Mouse (Mus musculus) testis, adult 2 months (tissue): ENCODE data around the gene Fpgs. TPM values are rescaled to one million over a fixed set of nuclear protein-coding genes. Genes with fewer than 3 reads are reported as not detected.

ENCODE experiments used
- H3K27ac ChIP-seq: fragments of 200-500 bp; 2 replicates; pipeline ENCODE4 v1.5.1; 2012; ENCODE audit warnings: low read depth, low read length; ENCODE audit not compliant: control insufficient read depth, insufficient read depth
- H3K27me3 ChIP-seq: fragments of 200-500 bp; 2 replicates; pipeline ENCODE4 v1.6.1; 2012; ENCODE audit warnings: mild to moderate bottlenecking, low read length, moderate library complexity; ENCODE audit not compliant: control insufficient read depth, insufficient read depth
- H3K36me3 ChIP-seq: fragments of 200-500 bp; 2 replicates; pipeline ENCODE4 v1.6.1; 2012; ENCODE audit warnings: mild to moderate bottlenecking, low read length; ENCODE audit not compliant: control insufficient read depth, insufficient read depth
- H3K4me1 ChIP-seq: fragments of 200-500 bp; 2 replicates; pipeline ENCODE4 v1.6.1; 2012; ENCODE audit warnings: low read length; ENCODE audit not compliant: control insufficient read depth, insufficient read depth
- H3K4me3 ChIP-seq: fragments of 200-500 bp; 2 replicates; pipeline ENCODE4 v1.5.1; 2012; ENCODE audit warnings: low read depth, mild to moderate bottlenecking, low read length, moderate library complexity, mixed read lengths; ENCODE audit not compliant: control insufficient read depth
- CTCF ChIP-seq: fragments of 200-500 bp; IDR thresholded peaks from 2 replicates; pipeline ENCODE4 v1.5.1; 2012; ENCODE audit warnings: low read depth, mild to moderate bottlenecking, inconsistent platforms, low read length, moderate library complexity; ENCODE audit not compliant: control insufficient read depth, insufficient read depth, insufficient replicate concordance
- POLR2A ChIP-seq: fragments of 200-500 bp; IDR thresholded peaks from 2 replicates; pipeline ENCODE4 v1.6.1; 2012; ENCODE audit warnings: low read depth, mild to moderate bottlenecking, inconsistent platforms, low read length, moderate library complexity; ENCODE audit not compliant: control insufficient read depth
- polyA plus RNA-seq: library from polyadenylated mRNA; depleted of rRNA; stranded (reverse); fragments of >200 nt; gene quantifications from 2 replicates; pipeline ENCODE4 v1.2.3, GENCODE M21; 2012; rRNA removed

Fpgs gene
- polyA plus RNA-seq, 1 experiment: 39.4 TPM

DNA sequence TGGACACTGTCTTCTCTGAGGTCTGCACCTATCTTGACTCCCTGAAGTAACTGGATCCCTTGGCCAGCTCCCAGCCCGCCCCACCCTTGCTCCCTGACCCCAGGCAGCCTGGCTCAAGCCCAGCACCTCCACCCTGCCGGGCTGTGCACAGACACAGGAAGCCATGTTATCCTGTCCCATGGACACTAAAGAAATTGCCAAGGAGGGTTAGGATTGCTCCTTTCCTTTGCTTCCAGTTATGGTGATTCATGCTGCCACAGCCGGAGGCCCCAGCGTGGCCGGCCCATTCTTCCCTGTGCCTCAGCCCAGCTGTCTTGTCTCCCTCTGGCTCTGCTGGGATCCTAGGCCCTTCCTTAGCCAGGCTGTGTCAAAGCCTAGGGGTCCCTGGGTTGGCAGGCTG lies 70.3 kb downstream of the Fpgs start:
- no peak overlapping the region for H3K27ac ChIP-seq
- TF ChIP-seq POLR2A (no peak), CTCF (no peak)
- H3K36me3 ChIP-seq: no peaks in the 10 kb centered on the region
- no peak overlapping the region for H3K4me3 ChIP-seq
- H3K4me1 ChIP-seq: peaks cover 9% of the 10 kb centered on the region
- no peaks in the 10 kb centered on the region for H3K27me3 ChIP-seq

Other genes with a start within 250 kb of the Fpgs start
- 15.4 and 17.6 TPM in 2 replicates for gene Fam102a, start 168.8 kb downstream of the Fpgs start, polyA plus RNA-seq
- gene Dpm2, start 133.3 kb downstream of the Fpgs start, polyA plus RNA-seq: 100 and 110 TPM in 2 replicates
- gene Pip5kl1, start 129.3 kb downstream of the Fpgs start, polyA plus RNA-seq: 39.7 and 47.8 TPM in 2 replicates
- 2.2 and 2.3 TPM in 2 replicates for gene 9430097D07Rik, start 128.5 kb downstream of the Fpgs start, polyA plus RNA-seq
- gene St6galnac4, start 117.0 kb downstream of the Fpgs start, polyA plus RNA-seq: 1.4 and 1.6 TPM in 2 replicates
- gene St6galnac6, start 104.4 kb downstream of the Fpgs start, polyA plus RNA-seq: 17.6 and 24.7 TPM in 2 replicates
- 172 and 177 TPM in 2 replicates for gene Ak1, start 82.4 kb downstream of the Fpgs start, polyA plus RNA-seq
- 6.5 and 7.9 TPM in 2 replicates for gene Eng, start 57.5 kb downstream of the Fpgs start, polyA plus RNA-seq
- 105 and 121 TPM in 2 replicates for gene Cdk9, start 8.9 kb upstream of the Fpgs start, polyA plus RNA-seq
- 1.9 and 2.3 TPM in 2 replicates for gene Sh2d3c, start 16.9 kb upstream of the Fpgs start, polyA plus RNA-seq
- 0.10 and 0.16 TPM in 2 replicates for gene 6330409D20Rik, start 36.9 kb upstream of the Fpgs start, polyA plus RNA-seq
- 17.9 and 18.3 TPM in 2 replicates for gene Tor2a, start 53.1 kb upstream of the Fpgs start, polyA plus RNA-seq
- 132 and 146 TPM in 2 replicates for gene Ttc16, start 71.5 kb upstream of the Fpgs start, polyA plus RNA-seq
- 24.7 and 34.2 TPM in 2 replicates for gene Ptrh1, start 71.6 kb upstream of the Fpgs start, polyA plus RNA-seq
- 51.6 and 54.7 TPM in 2 replicates for gene Cfap157, start 80.3 kb upstream of the Fpgs start, polyA plus RNA-seq
- gene Stxbp1, start 143.1 kb upstream of the Fpgs start, polyA plus RNA-seq: 12.9 and 15.2 TPM in 2 replicates
- gene Fam129b, start 172.0 kb upstream of the Fpgs start, polyA plus RNA-seq: 2.0 and 3.1 TPM in 2 replicates